Mouse (Mus musculus): ENCODE measurements around the gene Akt1.

DNA sequence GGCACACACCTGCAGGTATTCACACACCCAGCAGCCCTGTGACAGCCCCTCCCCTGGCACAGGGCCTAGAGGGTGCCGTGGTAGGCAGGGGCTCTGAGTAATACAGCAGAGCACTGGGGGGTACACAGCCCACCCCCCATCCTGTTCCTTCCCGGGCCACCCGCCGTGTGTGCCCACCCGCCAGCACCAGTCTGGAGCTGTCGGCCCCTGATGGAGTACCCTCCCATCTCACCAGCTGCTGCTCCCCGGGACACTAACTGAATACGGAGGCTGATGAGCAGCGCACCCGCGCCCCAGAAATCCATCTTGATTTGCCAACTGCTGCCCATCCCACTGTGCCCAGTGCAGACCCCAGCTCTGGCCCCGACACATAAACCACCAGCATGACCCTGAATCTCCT lies 11.0 kb downstream of the Akt1 start:
- TF ChIP-seq CTCF (IDR thresholded peaks at IDR 0.05; ENCODE audit: control insufficient read depth, insufficient read depth, insufficient replicate concordance, low read depth, low read length): no peak
- TF ChIP-seq POLR2A (IDR thresholded peaks at IDR 0.05; ENCODE audit: control insufficient read depth, low read depth, low read length): no peak

Measured in testis, adult 2 months (tissue).